Mouse (Mus musculus) 3134 (cell line): ENCODE data around the gene Polr1e.
"Not testable (repeated sequence)": the region's sequence is repeated elsewhere in the genome, so short reads cannot be mapped to it uniquely, and the experiment has no call there.

Source experiments
- DNase-seq: peaks from one replicate; pipeline ENCODE4 v3.0.0-alpha.2; 2011; ENCODE audit warnings: low spot score; ENCODE audit not compliant: insufficient read length; ENCODE audit errors: extremely low read depth

The Polr1e gene

GRCm38 (mm10) chr4:45047286-45047887, 29.0 kb downstream of the Polr1e start:
- no peak for DNase-seq

- no peak for DNase-seq
Measured at GRCm38 (mm10) chr4:45047956-45048355, 29.6 kb downstream of the Polr1e start.

- DNase-seq = no peak
Measured at GRCm38 (mm10) chr4:45054862-45055261, 36.5 kb downstream of the Polr1e start.

GRCm38 (mm10) chr4:45055451-45055850, 37.1 kb downstream of the Polr1e start:
- no peak for DNase-seq

GRCm38 (mm10) chr4:45063836-45064235, 45.5 kb downstream of the Polr1e start:
- not testable (repeated sequence) for DNase-seq

GRCm38 (mm10) chr4:45064577-45064976, 46.2 kb downstream of the Polr1e start:
- no peak for DNase-seq

- no peak for DNase-seq
Measured at GRCm38 (mm10) chr4:45066036-45066730, 47.8 kb downstream of the Polr1e start.

- DNase-seq = no peak
Measured at GRCm38 (mm10) chr4:45067742-45068141, 49.4 kb downstream of the Polr1e start.

- no peak for DNase-seq
Measured at GRCm38 (mm10) chr4:45072261-45072973, 54.0 kb downstream of the Polr1e start.

- no peak for DNase-seq
Measured at GRCm38 (mm10) chr4:45073544-45073943, 55.2 kb downstream of the Polr1e start.

- DNase-seq = not testable (repeated sequence)
Measured at GRCm38 (mm10) chr4:45081041-45081440, 62.7 kb downstream of the Polr1e start.

GRCm38 (mm10) chr4:45082951-45083350, 64.6 kb downstream of the Polr1e start:
- DNase-seq = no peak

GRCm38 (mm10) chr4:45083487-45083886, 65.1 kb downstream of the Polr1e start:
- DNase-seq = peak; percentile 22

GRCm38 (mm10) chr4:45084021-45084894, 65.9 kb downstream of the Polr1e start, which contains the start of gene Fbxo10:
Gene Fbxo10, minus strand, starts transcription at chr4:45084604.
- peak; percentile 96 for DNase-seq

GRCm38 (mm10) chr4:45084895-45085290, 66.5 kb downstream of the Polr1e start:
- no peak for DNase-seq
